Mouse (Mus musculus) heart, postnatal 10 days (tissue): ENCODE results near the gene Phldb2. TPM values are rescaled to one million over a fixed set of nuclear protein-coding genes. Genes with fewer than 3 reads are reported as not detected.

ENCODE experiments used
- DNase-seq, 2 experiments: peaks; one replicate each; pipeline ENCODE4 v3.0.0; 2021
- intact Hi-C: fragments of 180-260 bp; cut with DNase I; formaldehyde crosslinking; loops from one replicate; pipeline ENCODE4 v1.15.1; 2025
- total RNA-seq, 2 experiments: library from RNA; stranded (reverse); gene quantifications; 2 replicates each; pipeline ENCODE4 v1.2.3; 2021

The Phldb2 gene
- total RNA-seq, 2 experiments from 2014 or later, result 39.9 to 61.7 TPM

DNA sequence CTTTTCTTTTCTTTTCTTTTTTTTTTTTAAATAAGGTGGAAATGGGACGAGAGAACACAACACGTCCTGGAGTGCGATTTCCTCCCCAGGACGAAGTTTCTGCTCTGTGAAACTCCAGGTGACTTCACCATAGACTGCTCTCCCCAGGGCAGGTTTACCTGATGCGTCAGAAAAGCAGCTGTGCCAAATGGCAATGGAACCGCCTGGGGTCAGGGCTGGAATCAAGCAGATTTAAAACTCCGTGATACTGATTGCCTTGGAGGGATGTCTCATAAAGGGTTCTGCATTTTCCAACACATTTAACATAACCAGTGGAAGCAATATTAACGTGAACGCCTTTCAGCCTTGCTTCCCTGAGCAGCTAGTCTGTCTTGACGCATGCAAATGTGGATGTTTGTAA lies 108.5 kb downstream of the Phldb2 start:
- intact Hi-C loops, result loop anchor here (1.0 to 5.0 kb wide), 5 partner anchors 26 to 652 kb away; partner anchors contain the start of gene Nectin3
- DNase-seq, result no peak

GRCm38 (mm10) chr16:45844049-45844780 lies 109.2 kb downstream of the Phldb2 start:
- DNase-seq, result peak; percentile 89 to 93
- intact Hi-C loops, result loop anchor here (1.0 to 5.0 kb wide), 5 partner anchors 27 to 653 kb away; partner anchors contain the start of gene Nectin3

DNA sequence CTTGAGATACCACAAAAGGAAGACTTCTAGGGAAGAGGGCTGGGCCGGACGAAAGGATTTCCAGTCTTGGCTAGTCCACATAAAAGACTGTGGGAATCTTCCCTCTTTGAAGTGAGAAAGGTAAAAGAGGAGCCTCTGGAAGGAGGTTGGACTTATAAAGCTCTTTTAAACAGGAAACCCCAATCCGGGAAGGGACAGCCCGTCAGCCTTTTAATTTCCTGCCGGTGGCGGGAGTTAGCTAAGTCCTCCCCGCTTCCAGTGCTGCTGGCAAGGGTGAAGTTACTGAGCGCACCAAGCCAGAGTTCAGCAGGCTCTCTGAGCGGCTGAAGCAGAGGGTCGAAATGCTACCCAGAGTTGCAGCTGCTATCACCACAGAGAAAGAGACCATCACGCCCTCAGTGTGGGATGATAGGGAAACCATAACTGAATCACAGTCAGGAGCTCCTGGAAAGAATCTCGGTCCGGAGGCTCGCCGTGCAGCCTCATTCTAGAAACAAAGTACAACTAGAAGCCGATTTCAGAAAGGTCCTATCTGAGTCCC lies 110.0 kb downstream of the Phldb2 start:
- intact Hi-C loops, result loop anchor here (1.0 to 5.0 kb wide), 4 partner anchors 46 to 654 kb away; partner anchors contain the start of gene Nectin3
- peak; percentile 70 to 74 for DNase-seq

DNA sequence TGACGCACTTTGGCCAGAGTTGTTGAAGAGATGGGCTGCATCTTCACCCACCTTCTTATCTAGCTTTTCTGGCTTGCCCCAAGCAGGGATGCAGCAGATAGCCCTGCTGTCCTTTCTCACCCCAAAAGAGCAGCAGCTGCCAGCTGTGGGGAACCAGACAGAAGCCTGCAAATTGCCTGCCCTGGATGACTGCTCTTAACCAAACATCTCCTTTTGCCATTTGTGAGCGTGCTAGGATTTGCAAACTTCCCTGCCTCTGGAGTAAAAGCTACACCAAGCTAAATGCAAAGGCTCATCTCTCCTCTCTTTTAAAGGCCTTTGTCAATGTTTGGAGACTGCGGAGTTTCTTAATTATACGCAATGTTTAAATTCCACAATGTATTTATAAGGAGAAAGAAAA lies 111.0 kb downstream of the Phldb2 start:
- DNase-seq, result peak in 1 of 2 experiments; percentile 47
- intact Hi-C loops, result loop anchor here (5.0 kb wide), 3 partner anchors 45 to 655 kb away; partner anchors contain the start of gene Nectin3

- DNase-seq, result no peak
- intact Hi-C loops, result loop anchor here (5.0 kb wide), 3 partner anchors 45 to 655 kb away; partner anchors contain the start of gene Nectin3
These were observed 111.6 kb downstream of the Phldb2 start for GRCm38 (mm10) chr16:45841806-45842205.

- intact Hi-C loops, result loop anchor here (5.0 kb wide), 3 partner anchors 44 to 656 kb away; partner anchors contain the start of gene Nectin3
These were observed 112.4 kb downstream of the Phldb2 start for GRCm38 (mm10) chr16:45841016-45841415.

GRCm38 (mm10) chr16:45837541-45838342 lies 115.7 kb downstream of the Phldb2 start:
- intact Hi-C loops, result no loop called here
- DNase-seq, result peak; percentile 73 to 77

More at GRCm38 (mm10) chr16:45841016-45841415, 112.4 kb downstream of the Phldb2 start:
- DNase-seq, result no peak

DNA sequence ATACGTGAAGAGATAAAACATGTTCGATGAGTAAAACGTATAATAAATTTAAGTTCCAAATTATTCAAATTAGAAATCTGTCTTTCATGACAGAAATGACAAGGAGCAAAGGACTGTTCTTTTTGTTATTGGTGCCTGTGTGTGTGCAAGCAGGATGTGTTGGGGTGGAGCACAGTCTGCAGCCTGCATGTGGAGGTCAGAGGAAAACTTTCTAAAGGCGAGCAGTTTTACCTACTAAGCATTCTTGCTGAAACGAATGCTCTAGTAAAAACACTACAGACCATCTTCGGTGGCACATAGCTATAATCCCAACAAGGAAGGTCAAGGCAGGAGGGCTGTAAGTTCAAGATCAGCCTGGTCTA lies 120.7 kb downstream of the Phldb2 start:
- DNase-seq, result no peak
- intact Hi-C loops, result no loop called here

DNA sequence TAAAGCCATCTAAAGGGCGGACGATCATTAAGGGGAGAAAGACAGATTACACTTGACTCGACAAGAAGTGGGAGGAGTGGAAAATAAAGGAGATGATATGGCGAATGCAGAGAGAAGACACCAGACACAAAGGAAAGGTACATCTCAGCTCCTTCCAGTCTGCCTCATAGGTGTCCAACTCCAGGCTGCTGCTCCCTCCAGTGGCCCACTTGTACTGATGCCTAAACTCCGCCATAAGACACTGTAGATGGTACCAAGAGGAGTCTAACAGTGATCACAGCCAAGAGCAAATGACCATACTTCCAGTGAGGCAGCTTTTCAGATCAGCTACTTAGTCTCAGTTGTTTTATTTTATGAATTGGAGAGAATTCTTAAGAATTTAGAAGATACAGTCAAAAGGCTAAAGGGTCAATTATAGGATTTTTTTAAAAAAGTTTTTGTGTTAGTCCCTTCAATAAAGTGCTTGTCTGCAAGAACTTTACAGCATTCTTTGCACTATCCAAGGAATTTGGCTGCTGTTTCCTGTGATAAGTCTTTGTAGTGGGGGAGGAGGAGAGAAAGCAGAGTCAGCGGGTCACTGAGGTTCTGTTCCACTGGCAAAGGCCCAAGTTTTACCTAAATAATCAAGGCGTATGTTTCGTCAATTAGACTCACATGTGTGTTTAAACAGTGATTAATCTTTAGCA lies 121.2 kb downstream of the Phldb2 start:
- peak in 1 of 2 experiments; percentile 46 for DNase-seq

DNA sequence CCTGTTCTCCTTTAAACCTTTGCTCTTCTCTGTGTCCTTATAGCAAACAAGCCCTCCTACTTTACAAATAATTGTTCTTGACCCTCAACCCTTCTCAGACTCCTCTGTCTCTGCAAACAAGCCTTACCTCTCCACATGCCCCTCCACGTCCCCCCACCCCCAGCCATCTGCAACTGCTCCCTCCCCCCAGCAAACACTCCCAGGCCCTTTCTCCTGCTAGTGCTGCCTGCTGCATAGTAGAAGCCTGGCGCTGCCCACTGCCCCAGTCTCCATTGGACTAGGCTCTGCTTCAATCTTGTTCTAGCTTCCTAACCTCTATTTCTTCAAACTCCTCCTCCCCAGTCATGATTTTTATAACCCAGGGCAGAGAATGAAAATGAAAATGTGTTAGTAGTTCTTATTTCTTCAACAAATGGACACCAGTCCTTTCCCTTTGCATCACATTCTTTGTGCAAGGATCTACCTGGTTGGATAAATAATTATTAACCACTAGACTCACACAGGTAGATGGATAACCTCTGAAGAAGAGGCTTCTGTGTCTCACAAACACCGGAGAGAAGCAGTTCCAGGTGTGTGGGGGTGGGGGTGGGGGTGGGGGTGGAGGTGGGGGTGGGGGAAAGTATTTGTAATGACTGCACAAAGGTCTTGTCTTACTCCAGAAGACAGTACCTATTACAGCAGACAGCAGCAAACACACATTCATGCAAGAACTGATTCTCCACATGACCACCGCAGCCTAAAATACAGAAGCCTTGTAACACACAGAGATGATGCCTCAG lies 122.1 kb downstream of the Phldb2 start:
- DNase-seq, result no peak
- intact Hi-C loops, result no loop called here

More for the DNA sequence above, 121.2 kb downstream of the Phldb2 start:
- intact Hi-C loops, result no loop called here

GRCm38 (mm10) chr16:45830096-45830866 lies 123.1 kb downstream of the Phldb2 start:
- intact Hi-C loops, result no loop called here
- DNase-seq, result no peak

DNA sequence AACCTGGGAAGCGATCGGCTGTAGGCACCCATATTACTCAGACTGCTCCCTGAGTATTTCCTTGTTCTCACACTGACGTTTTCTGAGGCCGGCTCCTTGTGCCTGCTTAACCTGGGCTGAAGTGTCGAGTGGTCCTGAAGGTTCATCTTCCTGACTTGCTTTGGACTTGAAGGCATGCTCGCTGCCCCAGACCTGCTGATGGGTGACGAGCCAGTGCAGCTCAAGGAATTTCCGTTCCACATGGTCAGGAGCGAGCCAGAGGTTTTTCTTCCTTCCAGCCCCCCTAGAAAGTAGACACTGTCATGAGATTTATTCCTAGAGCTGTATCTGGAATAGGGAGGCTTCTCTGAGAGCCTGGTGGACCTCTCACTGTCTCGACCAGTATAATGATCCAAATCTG lies 128.1 kb downstream of the Phldb2 start:
- intact Hi-C loops, result no loop called here
- DNase-seq, result no peak

GRCm38 (mm10) chr16:45824025-45824424 lies 129.4 kb downstream of the Phldb2 start:
- intact Hi-C loops, result no loop called here
- DNase-seq, result no peak

- intact Hi-C loops, result loop anchor here (5.0 kb wide), 1 partner anchor 63 kb away; no protein-coding TSS in a partner anchor
These were observed 133.5 kb downstream of the Phldb2 start for GRCm38 (mm10) chr16:45819911-45820310.

GRCm38 (mm10) chr16:45817795-45818194 lies 135.6 kb downstream of the Phldb2 start:
- DNase-seq, result no peak
- intact Hi-C loops, result loop anchor here (5.0 kb wide), 1 partner anchor 60 kb away; no protein-coding TSS in a partner anchor

More at GRCm38 (mm10) chr16:45819911-45820310, 133.5 kb downstream of the Phldb2 start:
- DNase-seq, result no peak

DNA sequence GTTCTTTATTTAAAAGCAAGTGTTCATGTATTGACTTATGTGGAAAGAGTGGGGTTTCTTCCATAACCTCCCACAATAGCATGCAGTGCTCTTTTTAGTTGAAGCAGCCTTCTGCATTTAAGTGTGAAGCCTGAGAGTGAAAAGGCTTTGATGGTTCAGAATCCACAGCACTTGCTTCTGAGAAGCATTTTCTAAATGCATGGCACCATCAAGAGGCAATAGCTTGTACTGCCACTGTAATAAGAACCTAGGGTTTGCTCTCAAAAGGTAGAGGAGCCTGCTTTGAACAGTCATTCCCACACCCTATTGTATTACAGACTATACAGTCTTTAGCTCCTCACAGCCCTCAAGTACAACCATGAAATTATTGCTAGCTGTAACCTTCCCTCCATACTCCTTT lies 136.7 kb downstream of the Phldb2 start:
- intact Hi-C loops, result loop anchor here (5.0 kb wide), 1 partner anchor 59 kb away; no protein-coding TSS in a partner anchor
- DNase-seq, result no peak

GRCm38 (mm10) chr16:45814611-45815010 lies 138.8 kb downstream of the Phldb2 start:
- intact Hi-C loops, result loop anchor here (5.0 kb wide), 1 partner anchor 57 kb away; no protein-coding TSS in a partner anchor
- no peak for DNase-seq

- DNase-seq, result no peak
These were observed 141.6 kb downstream of the Phldb2 start for GRCm38 (mm10) chr16:45811788-45812187.

More at GRCm38 (mm10) chr16:45811788-45812187, 141.6 kb downstream of the Phldb2 start:
- intact Hi-C loops, result no loop called here
